ENCODE assay signal across 12 mouse cellular contexts in the genomic region with DNA sequence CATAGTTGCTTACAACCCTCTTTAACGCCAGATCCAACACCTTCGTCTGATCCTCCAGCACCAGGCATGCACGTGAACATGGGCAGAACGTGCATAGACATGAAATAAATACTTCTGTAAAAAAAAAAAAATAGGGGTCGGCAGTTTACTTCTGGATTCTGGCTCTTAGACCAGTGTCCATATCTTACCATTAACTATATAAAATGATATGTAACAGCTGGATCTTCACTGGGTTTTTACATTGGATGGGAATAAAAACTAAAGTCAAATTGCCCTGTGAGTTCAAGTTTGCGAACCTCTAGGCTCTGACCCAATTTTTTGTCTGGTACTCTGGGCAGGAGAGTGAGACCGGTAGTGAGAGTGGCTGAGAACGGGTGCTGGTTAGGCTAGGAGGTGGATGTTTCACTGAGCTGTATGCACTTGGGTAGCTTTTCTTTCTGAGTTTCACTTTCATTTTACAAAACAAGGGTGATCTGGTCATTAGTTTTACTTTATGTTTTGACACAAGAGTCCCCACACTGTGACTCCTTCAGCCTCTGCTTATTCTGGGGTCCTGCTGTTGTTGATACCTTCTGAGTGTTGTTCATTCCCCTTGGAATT. TPM values are rescaled to one million over a fixed set of nuclear protein-coding genes. Genes with fewer than 3 reads are reported as not detected.
DNase-seq lines count a peak whose midpoint lies in the region; ATAC-seq and TF ChIP-seq lines count a peak whose summit lies in the region.
"Had no signal": no experiment of that assay in that cellular context is flagged by ENCODE, and none has a peak within 500 bp of the region (broad histone marks: within the 10 kb centered on the region; RNA-seq: fewer than 3 reads in every experiment).

No protein-coding gene starts in this region.

- no peak overlapping the region for H3K4me3 ChIP-seq in intestine, postnatal 0 days (ENCODE audit: low read depth, low read length)
- no peak overlapping the region for H3K4me3 ChIP-seq in intestine, embryonic 15.5 days (replicated peaks)
- H3K4me3 ChIP-seq in liver, embryonic 11.5 days (ENCODE audit: low read depth, low read length): peak overlapping the region; percentile 78

- intact Hi-C loops in gastrocnemius, postnatal 36 days (cut with DNase I): loop anchor here (1.0 kb wide), 1 partner anchor 16 kb away; the partner anchor contains the start of gene Hook2

- peak; percentile 61 for DNase-seq in 3T3-L1 (ENCODE audit: low read depth, low spot score)
- DNase-seq in CD4-positive helper T cell, adult 2 months (ENCODE audit: low read depth, low spot score): peak; percentile 75
- no peak for DNase-seq in liver, embryonic 11.5 days (ENCODE audit: low spot score)
- DNase-seq in testis, postnatal 10 days (ENCODE audit: low spot score): no peak
- no peak for DNase-seq in gastrocnemius, postnatal 36 days
- no peak for DNase-seq in adrenal gland, postnatal 10 days

- no peaks in the 10 kb centered on the region for H3K9me3 ChIP-seq in intestine, postnatal 0 days (ENCODE audit: control insufficient read depth)
- H3K9me3 ChIP-seq in intestine, embryonic 15.5 days: no peaks in the 10 kb centered on the region
- H3K9me3 ChIP-seq in liver, embryonic 11.5 days (ENCODE audit: control insufficient read depth, low read length): no peaks in the 10 kb centered on the region

- 0 out of 2 replicates have a peak, but pooled peaks cover 8% of the 10 kb centered on the region for H3K4me1 ChIP-seq in intestine, postnatal 0 days (replicated peaks; ENCODE audit: control insufficient read depth, insufficient read depth, low read length)
- H3K4me1 ChIP-seq in intestine, embryonic 15.5 days (replicated peaks): peaks cover 41% of the 10 kb centered on the region
- H3K4me1 ChIP-seq in liver, embryonic 11.5 days (replicated peaks; ENCODE audit: control insufficient read depth, insufficient read depth, low read length): peaks cover 60% of the 10 kb centered on the region

- H3K4me2 ChIP-seq in intestine, postnatal 0 days (replicated peaks; ENCODE audit: low read depth): 0 out of 2 replicates have a peak overlapping the region, but pooled peaks have one; percentile 96
- H3K4me2 ChIP-seq in intestine, embryonic 15.5 days (replicated peaks): no peak overlapping the region
- H3K4me2 ChIP-seq in liver, embryonic 11.5 days: peak overlapping the region; percentile 99

- peaks cover 27% of the 10 kb centered on the region for H3K36me3 ChIP-seq in intestine, postnatal 0 days (ENCODE audit: control insufficient read depth, insufficient read depth)
- H3K36me3 ChIP-seq in intestine, embryonic 15.5 days: peaks cover 19% of the 10 kb centered on the region; the same call in 1 of the 2 replicates
- peaks cover 38% of the 10 kb centered on the region for H3K36me3 ChIP-seq in liver, embryonic 11.5 days (ENCODE audit: control insufficient read depth, insufficient read depth, low read length)

- no peak for ATAC-seq in intestine, postnatal 0 days
- ATAC-seq in intestine, embryonic 15.5 days: no peak
- ATAC-seq in liver, embryonic 11.5 days (replicated peaks; ENCODE audit: low FRiP score): no peak
- ATAC-seq: Patski had no signal

- H3K27me3 ChIP-seq in intestine, postnatal 0 days (replicated peaks; ENCODE audit: control insufficient read depth, insufficient read depth, low read length): no peaks in the 10 kb centered on the region
- H3K27me3 ChIP-seq in intestine, embryonic 15.5 days (replicated peaks): no peaks in the 10 kb centered on the region
- H3K27me3 ChIP-seq in liver, embryonic 11.5 days (replicated peaks; ENCODE audit: control insufficient read depth, insufficient read depth, low read length): no peaks in the 10 kb centered on the region
- H3K27me3 ChIP-seq: Patski had no signal

- no peak overlapping the region for H3K9ac ChIP-seq in intestine, postnatal 0 days (ENCODE audit: low read depth, low read length)
- no peak overlapping the region for H3K9ac ChIP-seq in intestine, embryonic 15.5 days
- H3K9ac ChIP-seq in liver, embryonic 11.5 days (ENCODE audit: low read depth, low read length): peak overlapping the region; percentile 37

- 74% methylated on average over 8 of the region's 8 CpGs for WGBS in intestine, postnatal 0 days
- WGBS in intestine, embryonic 15.5 days: 78% methylated on average over 8 of the region's 8 CpGs
- 79% methylated on average over 8 of the region's 8 CpGs for WGBS in liver, embryonic 11.5 days

- no peak for TF ChIP-seq CTCF in intestine, postnatal 0 days (IDR thresholded peaks at IDR 0.05; ENCODE audit: low read depth)

- H3K27ac ChIP-seq in intestine, postnatal 0 days (ENCODE audit: low read depth, low read length): no peak overlapping the region
- no peak overlapping the region for H3K27ac ChIP-seq in intestine, embryonic 15.5 days
- H3K27ac ChIP-seq in liver, embryonic 11.5 days (ENCODE audit: low read depth, low read length): peak overlapping the region; percentile 96

RNA-seq across cellular contexts. Expression of gene Junb, which starts 3.9 kb away (rescaled TPM):
- polyA plus RNA-seq in intestine, postnatal 0 days (2015; fragmentation: Nextera tagmentation; extraction: Ambion mirVana): 42.8 and 47.6 TPM in 2 replicates
- 28.4 and 30.7 TPM in 2 replicates for polyA plus RNA-seq in intestine, embryonic 15.5 days (2015; fragmentation: Nextera tagmentation; extraction: Ambion mirVana)
- 21.1 and 23.2 TPM in 2 replicates for polyA plus RNA-seq in liver, embryonic 11.5 days (2014; fragmentation: Nextera tagmentation; extraction: Ambion mirVana)
- total RNA-seq in gastrocnemius, postnatal 36 days (2021): 10 to 100 TPM in 1 of 2 experiments, 1 to 10 TPM in 1; 4.3 to 12.8 TPM
- 100 to 1,000 TPM in 1 of 2 experiments, 10 to 100 TPM in 1; 28.7 to 134 TPM for total RNA-seq in adrenal gland, postnatal 10 days (2021)

RNA-seq across cellular contexts. Expression of gene Rnaseh2a, which starts 5.1 kb away (rescaled TPM):
- polyA plus RNA-seq in intestine, postnatal 0 days (2015; fragmentation: Nextera tagmentation; extraction: Ambion mirVana): 53.2 and 57.6 TPM in 2 replicates
- polyA plus RNA-seq in intestine, embryonic 15.5 days (2015; fragmentation: Nextera tagmentation; extraction: Ambion mirVana): 116 and 117 TPM in 2 replicates
- polyA plus RNA-seq in liver, embryonic 11.5 days (2014; fragmentation: Nextera tagmentation; extraction: Ambion mirVana): 195 and 197 TPM in 2 replicates
- 10 to 100 TPM; 23.3 to 23.8 TPM for total RNA-seq in gastrocnemius, postnatal 36 days (2021)
- 10 to 100 TPM; 88.6 to 91.7 TPM for total RNA-seq in adrenal gland, postnatal 10 days (2021)

RNA-seq across cellular contexts. Expression of gene Prdx2, which starts 5.3 kb away (rescaled TPM):
- 313 and 319 TPM in 2 replicates for polyA plus RNA-seq in intestine, postnatal 0 days (2015; fragmentation: Nextera tagmentation; extraction: Ambion mirVana)
- polyA plus RNA-seq in intestine, embryonic 15.5 days (2015; fragmentation: Nextera tagmentation; extraction: Ambion mirVana): 581 and 615 TPM in 2 replicates
- 1,398 and 1,409 TPM in 2 replicates for polyA plus RNA-seq in liver, embryonic 11.5 days (2014; fragmentation: Nextera tagmentation; extraction: Ambion mirVana)
- total RNA-seq in gastrocnemius, postnatal 36 days (2021): 100 to 1,000 TPM; 180 to 196 TPM
- 100 to 1,000 TPM; 477 to 503 TPM for total RNA-seq in adrenal gland, postnatal 10 days (2021)

RNA-seq across cellular contexts. Expression of gene Gm49661, which starts 5.4 kb away (rescaled TPM):
- polyA plus RNA-seq in intestine, postnatal 0 days (2015; fragmentation: Nextera tagmentation; extraction: Ambion mirVana): 1.3 and 2.1 TPM in 2 replicates
- polyA plus RNA-seq in intestine, embryonic 15.5 days (2015; fragmentation: Nextera tagmentation; extraction: Ambion mirVana): not detected in 2 replicates
- not detected in 2 replicates for polyA plus RNA-seq in liver, embryonic 11.5 days (2014; fragmentation: Nextera tagmentation; extraction: Ambion mirVana)
- total RNA-seq in gastrocnemius, postnatal 36 days (2021): not detected
- total RNA-seq in adrenal gland, postnatal 10 days (2021): 1 to 10 TPM in 1 of 2 experiments, not detected in 1; 1.1 TPM
- total RNA-seq: left cerebral cortex, adult 18-20 months had no signal
- polyA plus RNA-seq: kidney, embryonic 14.5 days; thymus, adult 2 months had no signal

RNA-seq across cellular contexts. Expression of gene Hook2, which starts 15.8 kb away (rescaled TPM):
- polyA plus RNA-seq in intestine, postnatal 0 days (2015; fragmentation: Nextera tagmentation; extraction: Ambion mirVana): 68.6 and 75.4 TPM in 2 replicates
- polyA plus RNA-seq in intestine, embryonic 15.5 days (2015; fragmentation: Nextera tagmentation; extraction: Ambion mirVana): 68.7 and 75.8 TPM in 2 replicates
- polyA plus RNA-seq in liver, embryonic 11.5 days (2014; fragmentation: Nextera tagmentation; extraction: Ambion mirVana): 15.5 and 16.7 TPM in 2 replicates
- 1 to 10 TPM; 1.4 to 1.5 TPM for total RNA-seq in gastrocnemius, postnatal 36 days (2021)
- 1 to 10 TPM; 6.5 to 6.6 TPM for total RNA-seq in adrenal gland, postnatal 10 days (2021)

Comparison
In these comparisons a context has a peak if more than half of its experiments do, and no peak if none do; other contexts are left out.
1. DNase-seq: peak in 3T3-L1 (single experiment) and CD4-positive helper T cell, adult 2 months (single experiment); none in liver, embryonic 11.5 days (single experiment), testis, postnatal 10 days (single experiment), gastrocnemius, postnatal 36 days (0 of 2) and adrenal gland, postnatal 10 days (single experiment).